Mouse (Mus musculus) cortical plate, adult 2 months (tissue): ENCODE measurements at regions not wholly inside any gene's neighbourhood (a gene's known extent, or its start where the extent isn't known, plus 50 kb on each side); places are given as distances from the start of the nearest gene placed in this dataset.

Experiments used
- CTCF ChIP-seq: fragments of 200-500 bp; IDR thresholded peaks from 2 replicates; pipeline ENCODE4 v1.5.1; 2011; ENCODE audit warnings: mild to moderate bottlenecking, control low read depth, low read length; ENCODE audit not compliant: insufficient read depth; ENCODE audit errors: extremely low read depth
- POLR2A ChIP-seq: fragments of 200-500 bp; IDR thresholded peaks from 2 replicates; pipeline ENCODE4 v1.6.1; 2011; ENCODE audit warnings: mild to moderate bottlenecking, low read length, control low read depth; ENCODE audit not compliant: insufficient read depth; ENCODE audit errors: extremely low read depth

- TF ChIP-seq CTCF (no peak), POLR2A (no peak)
Observed at GRCm38 (mm10) chr2:143419791-143420190, 126.2 kb upstream of the Pcsk2 start.
